Mouse (Mus musculus) liver, embryonic 16.5 days (tissue): ENCODE data around the gene Il11ra2. TPM values are rescaled to one million over a fixed set of nuclear protein-coding genes. Genes with fewer than 3 reads are reported as not detected.
"Not testable (repeated sequence)": the region's sequence is repeated elsewhere in the genome, so short reads cannot be mapped to it uniquely, and the experiment has no call there.

Experiments used
- ATAC-seq: fragments of 200-750 bp; cut with Nextera tagmentation; 2 replicates; pipeline ENCODE4 v1.8.0; 2017; ENCODE audit warnings: low read depth, mild to moderate bottlenecking, moderate number of reproducible peaks, moderate library complexity
- H3K27ac ChIP-seq: fragments of 300-500 bp; sonication (generic); 2 replicates; pipeline ENCODE4 v1.5.1; 2014; ENCODE audit warnings: mild to moderate bottlenecking, low read length
- H3K27me3 ChIP-seq: fragments of 300-500 bp; sonication (generic); 2 replicates; pipeline ENCODE4 v1.6.1; 2014; ENCODE audit warnings: low read depth, low read length, mixed read lengths; ENCODE audit not compliant: control insufficient read depth, insufficient read depth
- H3K36me3 ChIP-seq: fragments of 300-500 bp; sonication (generic); 2 replicates; pipeline ENCODE4 v1.6.1; 2014; ENCODE audit warnings: mild to moderate bottlenecking; ENCODE audit not compliant: control insufficient read depth, insufficient read depth
- H3K4me1 ChIP-seq: fragments of 300-500 bp; sonication (generic); 2 replicates; pipeline ENCODE4 v1.6.1; 2014; ENCODE audit warnings: low read depth, low read length, mixed read lengths; ENCODE audit not compliant: control insufficient read depth
- H3K4me2 ChIP-seq: fragments of 300-500 bp; sonication (generic); 2 replicates; pipeline ENCODE4 v1.6.1; 2014; ENCODE audit warnings: low read depth, low read length, mixed read lengths
- H3K4me3 ChIP-seq: fragments of 300-500 bp; sonication (generic); 2 replicates; pipeline ENCODE4 v1.5.1; 2014; ENCODE audit warnings: low read depth, mild to moderate bottlenecking, low read length
- H3K9ac ChIP-seq: fragments of 300-500 bp; sonication (generic); 2 replicates; pipeline ENCODE4 v1.6.1; 2014; ENCODE audit warnings: low read depth, low read length
- H3K9me3 ChIP-seq: fragments of 300-500 bp; sonication (generic); replicated peaks from 2 replicates; pipeline ENCODE4 v1.6.1; 2016; ENCODE audit warnings: low read length; ENCODE audit not compliant: control insufficient read depth
- WGBS: fragments of 180-500 bp; shearing (Covaris S2); extraction: QIAGEN DNeasy Blood & Tissue Kit; methylation state at CpG from one replicate; pipeline ENCODE4 v1.1.7; 2014; ENCODE audit not compliant: insufficient replicate concordance; 5-methylcytosine and 5-hydroxymethylcytosine counted together
- polyA plus RNA-seq: library from polyadenylated mRNA; unstranded; fragments of >200 nt; fragmentation: Nextera tagmentation; extraction: Ambion mirVana; gene quantifications from 2 replicates; pipeline ENCODE4 v1.2.1, GENCODE M21; 2015

Gene Il11ra2
- not detected in 2 replicates for polyA plus RNA-seq

- no CpG with 5 or more reads among the region's 3 CpGs for WGBS
- not testable (repeated sequence) for H3K4me1 ChIP-seq, H3K9ac ChIP-seq, ATAC-seq, H3K36me3 ChIP-seq, H3K4me3 ChIP-seq, H3K9me3 ChIP-seq, H3K4me2 ChIP-seq, H3K27me3 ChIP-seq, H3K27ac ChIP-seq
Measured at GRCm38 (mm10) chr4:42661793-42662192, at the start of gene Il11ra2. Gene Il11ra2, minus strand, starts transcription at chr4:42661893.

GRCm38 (mm10) chr4:42682183-42682524 lies 20.5 kb upstream of the Il11ra2 start:
- H3K4me3 ChIP-seq, H3K36me3 ChIP-seq, ATAC-seq, H3K4me2 ChIP-seq, H3K9me3 ChIP-seq, H3K4me1 ChIP-seq, H3K27ac ChIP-seq, H3K9ac ChIP-seq, H3K27me3 ChIP-seq: not testable (repeated sequence)
- WGBS, result no CpG with 5 or more reads among the region's 18 CpGs

GRCm38 (mm10) chr4:42681473-42682182 lies 19.9 kb upstream of the Il11ra2 start:
- not testable (repeated sequence) for H3K36me3 ChIP-seq, H3K4me2 ChIP-seq, H3K27me3 ChIP-seq, H3K4me3 ChIP-seq, ATAC-seq, H3K27ac ChIP-seq, H3K9me3 ChIP-seq, H3K4me1 ChIP-seq, H3K9ac ChIP-seq
- no CpG with 5 or more reads among the region's 66 CpGs for WGBS

- not testable (repeated sequence) for H3K27me3 ChIP-seq, H3K4me1 ChIP-seq, ATAC-seq, H3K9ac ChIP-seq, H3K9me3 ChIP-seq, H3K4me3 ChIP-seq, H3K4me2 ChIP-seq, H3K36me3 ChIP-seq, H3K27ac ChIP-seq
- WGBS, result no CpG with 5 or more reads among the region's 32 CpGs
Measured at GRCm38 (mm10) chr4:42680374-42681356, 19.0 kb upstream of the Il11ra2 start.

- H3K4me2 ChIP-seq, H3K4me1 ChIP-seq, ATAC-seq, H3K27me3 ChIP-seq, H3K36me3 ChIP-seq, H3K9ac ChIP-seq, H3K27ac ChIP-seq, H3K9me3 ChIP-seq, H3K4me3 ChIP-seq: not testable (repeated sequence)
- no CpG with 5 or more reads among the region's 7 CpGs for WGBS
Measured at GRCm38 (mm10) chr4:42679365-42679764, 17.7 kb upstream of the Il11ra2 start.

GRCm38 (mm10) chr4:42675415-42675814 lies 13.7 kb upstream of the Il11ra2 start:
- no CpG with 5 or more reads among the region's 4 CpGs for WGBS
- not testable (repeated sequence) for H3K4me3 ChIP-seq, H3K36me3 ChIP-seq, ATAC-seq, H3K4me1 ChIP-seq, H3K27me3 ChIP-seq, H3K9me3 ChIP-seq, H3K4me2 ChIP-seq, H3K27ac ChIP-seq, H3K9ac ChIP-seq

- not testable (repeated sequence) for H3K36me3 ChIP-seq, ATAC-seq, H3K9ac ChIP-seq, H3K4me2 ChIP-seq, H3K27ac ChIP-seq, H3K9me3 ChIP-seq, H3K4me3 ChIP-seq, H3K27me3 ChIP-seq, H3K4me1 ChIP-seq
- WGBS, result no CpG with 5 or more reads among the region's 9 CpGs
Measured at GRCm38 (mm10) chr4:42654951-42655350, 6.7 kb downstream of the Il11ra2 start, which contains the start of gene Ccl27b. Gene Ccl27b, plus strand, starts transcription at chr4:42655251.

GRCm38 (mm10) chr4:42629419-42629818 lies 32.3 kb downstream of the Il11ra2 start, which contains the start of gene Gm2564:
Gene Gm2564, plus strand, starts transcription at chr4:42629719.
- not testable (repeated sequence) for H3K36me3 ChIP-seq, H3K27ac ChIP-seq, H3K9ac ChIP-seq, H3K4me1 ChIP-seq, ATAC-seq, H3K4me2 ChIP-seq, H3K27me3 ChIP-seq, H3K4me3 ChIP-seq, H3K9me3 ChIP-seq
- WGBS, result no CpG with 5 or more reads among the region's 8 CpGs

- H3K36me3 ChIP-seq, H3K27ac ChIP-seq, H3K27me3 ChIP-seq, ATAC-seq, H3K4me3 ChIP-seq, H3K4me2 ChIP-seq, H3K9me3 ChIP-seq, H3K4me1 ChIP-seq, H3K9ac ChIP-seq: not testable (repeated sequence)
- no CpG with 5 or more reads among the region's 5 CpGs for WGBS
Measured at GRCm38 (mm10) chr4:42611895-42612294, 49.8 kb downstream of the Il11ra2 start, which contains the start of gene Gm10591. Gene Gm10591, plus strand, starts transcription at chr4:42612195.
